Mouse (Mus musculus) ES-Bruce4 (cell line): ENCODE results near the gene Parva.

Experiments
- CTCF ChIP-seq: IDR thresholded peaks from one replicate; pipeline ENCODE4 v1.8.1; 2011; ENCODE audit warnings: low read depth, low read length
- EP300 ChIP-seq: IDR thresholded peaks from 2 replicates; pipeline ENCODE4 v1.6.1; 2011; ENCODE audit warnings: low read depth, low read length; ENCODE audit not compliant: insufficient read depth
- POLR2A ChIP-seq: IDR thresholded peaks from one replicate; pipeline ENCODE4 v1.8.1; 2011; ENCODE audit warnings: low read length; ENCODE audit not compliant: insufficient read depth

DNA sequence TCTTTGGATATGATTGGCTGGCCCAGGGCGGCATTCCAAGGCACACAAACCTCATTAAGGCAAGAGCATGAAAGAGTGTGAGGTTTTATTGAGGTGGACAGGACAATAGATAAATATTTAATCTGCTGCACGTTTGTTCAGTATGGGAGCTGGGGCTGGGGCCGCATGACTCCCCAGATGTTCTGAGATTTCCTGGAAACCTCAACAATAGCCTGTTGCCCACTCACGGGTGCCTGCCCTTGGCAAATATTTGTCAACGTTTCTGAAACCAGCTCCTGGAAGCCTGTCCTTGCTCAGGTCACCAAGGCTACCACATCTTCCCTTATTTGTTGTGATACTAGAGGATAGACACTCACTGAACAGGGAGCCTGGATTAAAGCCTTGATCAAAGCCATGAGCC, 166.3 kb downstream of the Parva start:
- TF ChIP-seq EP300 = no peak
- no peak for TF ChIP-seq POLR2A
- TF ChIP-seq CTCF = no peak
